Comparison of ENCODE assay signal across 10 mouse cellular contexts in the genomic region with DNA sequence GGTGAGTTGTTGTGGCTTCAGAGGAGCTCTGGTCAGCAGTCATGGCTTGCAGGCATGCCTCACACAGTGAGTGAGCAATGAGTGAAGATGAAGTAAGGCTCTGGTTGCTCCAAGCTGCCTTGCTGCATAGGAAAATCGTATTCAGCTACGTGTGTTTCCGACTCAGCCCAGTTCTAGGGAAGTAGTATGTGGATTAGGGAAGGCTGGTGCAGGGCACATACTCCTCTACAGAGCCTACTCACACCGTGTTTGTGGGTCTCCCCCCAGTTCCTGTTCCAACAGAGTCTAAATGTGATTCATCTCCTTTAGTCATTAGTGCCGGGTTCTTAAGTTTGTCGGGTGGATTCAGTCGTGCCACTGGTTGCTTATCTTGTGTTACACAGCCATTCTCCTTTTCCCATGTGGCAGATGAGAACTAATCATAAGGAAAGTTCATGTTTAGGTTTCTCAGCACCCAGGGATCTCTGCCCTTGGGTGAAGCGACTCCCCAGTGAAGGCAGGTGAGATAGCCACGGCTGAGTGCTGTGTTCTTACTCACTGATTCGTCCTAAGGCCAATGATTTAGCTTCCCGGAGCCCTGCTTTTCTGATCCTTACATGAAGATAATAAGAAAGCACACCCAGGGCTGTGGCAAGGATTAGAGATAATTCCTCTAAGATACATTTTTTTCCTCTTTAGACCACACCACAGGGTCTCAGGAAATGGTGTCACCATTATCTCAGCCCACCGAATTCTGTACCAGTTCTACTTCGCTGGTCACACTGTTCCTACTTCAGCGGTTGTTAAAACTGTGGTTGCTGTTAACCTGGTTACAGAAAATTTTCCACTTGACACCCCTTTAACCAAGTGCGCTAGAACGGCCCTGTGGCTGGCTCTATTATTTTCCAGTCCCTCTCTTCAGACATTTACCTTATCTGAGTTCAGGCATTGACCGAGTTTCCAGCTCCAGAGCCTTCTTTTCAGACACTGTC.
A peak's percentile ranks its signal among the peaks of the same experiment; 100 is the strongest.
DNase-seq lines count a peak whose midpoint lies in the region; ATAC-seq and TF ChIP-seq lines count a peak whose summit lies in the region.
"Had no signal": no experiment of that assay in that cellular context is flagged by ENCODE, and none has a peak within 500 bp of the region (broad histone marks: within the 10 kb centered on the region; RNA-seq: fewer than 3 reads in every experiment).

No protein-coding gene starts in this region.

- no peaks in the 10 kb centered on the region for H3K9me3 ChIP-seq in kidney, embryonic 16.5 days (ENCODE audit: low read length)
- no peaks in the 10 kb centered on the region for H3K9me3 ChIP-seq in CH12.LX (replicated peaks; ENCODE audit: low read length)
- H3K9me3 ChIP-seq in embryonic facial prominence, embryonic 15.5 days (replicated peaks): no peaks in the 10 kb centered on the region

- TF ChIP-seq POLR2A in CH12.LX (IDR thresholded peaks at IDR 0.05; ENCODE audit: low read depth, low read length): no peak

- 0 out of 2 replicates have a peak overlapping the region, but pooled peaks have one; percentile 33 for H3K9ac ChIP-seq in kidney, embryonic 16.5 days (replicated peaks; ENCODE audit: low read length)
- peak overlapping the region; percentile 16; the same call in 1 of the 2 replicates for H3K9ac ChIP-seq in CH12.LX (ENCODE audit: insufficient read depth, low read depth)
- H3K9ac ChIP-seq in embryonic facial prominence, embryonic 15.5 days: no peak overlapping the region

- ATAC-seq in kidney, embryonic 16.5 days (ENCODE audit: low FRiP score, low TSS enrichment): peak; percentile 32
- ATAC-seq in embryonic facial prominence, embryonic 15.5 days (ENCODE audit: insufficient number of reproducible peaks, low FRiP score, low TSS enrichment, low read depth): no peak
- peak; percentile 32 for ATAC-seq in monocyte, adult 5-6 weeks (replicated peaks; ENCODE audit: insufficient number of reproducible peaks, low FRiP score, low TSS enrichment, poor library complexity, severe bottlenecking)
- ATAC-seq: midbrain, embryonic 16.5 days had no signal

- WGBS in kidney, embryonic 16.5 days: 39% methylated on average over 17 of the region's 17 CpGs
- WGBS in embryonic facial prominence, embryonic 15.5 days: 65% methylated on average over 17 of the region's 17 CpGs

- no peak; the same call in 1 of the 2 replicates for TF ChIP-seq RAD21 in CH12.LX (IDR thresholded peaks at IDR 0.05; ENCODE audit: low read depth, low read length)

- in situ Hi-C loops in CH12.LX (cut with MboI; ENCODE audit: low pct_ligation_motif_present, low pct_unique_long_range_greater_than_20kb, low sequenced_read_pairs): loop anchor here (25.0 kb wide), 1 partner anchor 227 kb away; no protein-coding TSS in a partner anchor

- no peaks in the 10 kb centered on the region for H3K27me3 ChIP-seq in kidney, embryonic 16.5 days (ENCODE audit: insufficient read depth, low read length)
- H3K27me3 ChIP-seq in CH12.LX (replicated peaks): no peaks in the 10 kb centered on the region
- H3K27me3 ChIP-seq in embryonic facial prominence, embryonic 15.5 days: no peaks in the 10 kb centered on the region

- H3K4me1 ChIP-seq in kidney, embryonic 16.5 days (ENCODE audit: insufficient read depth, low read length): peaks cover 75% of the 10 kb centered on the region
- peaks cover 6 to 83% of the 10 kb centered on the region in 2 experiments for H3K4me1 ChIP-seq in CH12.LX (ENCODE audit: control insufficient read depth in 1 of 2, insufficient read depth in 2 of 2)
- peaks cover 62% of the 10 kb centered on the region for H3K4me1 ChIP-seq in embryonic facial prominence, embryonic 15.5 days

- H3K36me3 ChIP-seq in kidney, embryonic 16.5 days (ENCODE audit: insufficient read depth, low read length): no peaks in the 10 kb centered on the region
- H3K36me3 ChIP-seq in CH12.LX (replicated peaks in 1 of 2; ENCODE audit: control insufficient read depth in 1 of 2, insufficient read depth in 1 of 2, low read length in 1 of 2): peaks cover 0 to 50% of the 10 kb centered on the region in 2 experiments
- H3K36me3 ChIP-seq in embryonic facial prominence, embryonic 15.5 days: no peaks in the 10 kb centered on the region

- peak overlapping the region; percentile 76 for H3K27ac ChIP-seq in kidney, embryonic 16.5 days (ENCODE audit: low read length)
- no peak overlapping the region; the same call in 1 of the 2 replicates for H3K27ac ChIP-seq in CH12.LX (ENCODE audit: insufficient read depth, low read depth)
- H3K27ac ChIP-seq in embryonic facial prominence, embryonic 15.5 days (replicated peaks): peak overlapping the region; percentile 63
- H3K27ac ChIP-seq: left cerebral cortex, adult 2 months had no signal

- dilution Hi-C loops in CH12.LX (cut with MboI; ENCODE audit: extremely low pct_ligation_motif_present, extremely low pct_unique_long_range_greater_than_20kb, low sequenced_read_pairs): no loop called here

- peak; percentile 72 for TF ChIP-seq EP300 in CH12.LX (IDR thresholded peaks at IDR 0.05; ENCODE audit: low read length)

- H3K4me3 ChIP-seq in kidney, embryonic 16.5 days (ENCODE audit: low read length): no peak overlapping the region
- H3K4me3 ChIP-seq in CH12.LX (replicated peaks in 1 of 3; ENCODE audit: low read depth in 2 of 3, low read length in 2 of 3, poor library complexity in 1 of 3): peak overlapping the region in 2 of 3 experiments; percentile 15 to 30
- no peak overlapping the region for H3K4me3 ChIP-seq in embryonic facial prominence, embryonic 15.5 days (replicated peaks)
- H3K4me3 ChIP-seq: left cerebral cortex, adult 2 months had no signal

- no peak for TF ChIP-seq CTCF in CH12.LX (conservative IDR thresholded peaks at IDR 0.05 in 1 of 2, IDR thresholded peaks at IDR 0.05 in 1 of 2; ENCODE audit: low read depth in 2 of 2, low read length in 2 of 2)

- peak overlapping the region; percentile 32; the same call in 1 of the 2 replicates for H3K4me2 ChIP-seq in kidney, embryonic 16.5 days (replicated peaks; ENCODE audit: low read depth, low read length)
- H3K4me2 ChIP-seq in CH12.LX (ENCODE audit: insufficient read depth, low read depth, poor library complexity, severe bottlenecking): peak overlapping the region; percentile 69
- H3K4me2 ChIP-seq in embryonic facial prominence, embryonic 15.5 days (replicated peaks): no peak overlapping the region

- no peaks in the 10 kb centered on the region for H3K79me2 ChIP-seq in CH12.LX (replicated peaks; ENCODE audit: control insufficient read depth, extremely low read depth, insufficient read depth, poor library complexity, severe bottlenecking)

- DNase-seq in kidney, postnatal 10 days: no peak
- peak; percentile 54 for DNase-seq in CH12.LX (ENCODE audit: extremely low read depth)
- DNase-seq in cerebellum, adult 9-10 months: no peak
- no peak for DNase-seq in embryo, embryonic 10.5 days (ENCODE audit: low spot score)
- DNase-seq in urinary bladder, adult 18-20 months (ENCODE audit: low spot score in 2 of 2): no peak

TF ChIP-seq in CH12.LX, 34 proteins besides CTCF, POLR2A, EP300 and RAD21:
- TF ChIP-seq CHD2 (IDR thresholded peaks at IDR 0.05; ENCODE audit: low read length) (no peak), MXI1 (IDR thresholded peaks at IDR 0.05; ENCODE audit: low read depth, low read length) (0 out of 2 replicates have a peak, but pooled peaks have one; percentile 28), ETS1 (conservative IDR thresholded peaks at IDR 0.05; ENCODE audit: low read depth, low read length) (peak; percentile 26; the same call in 1 of the 2 replicates), MEF2A (IDR thresholded peaks at IDR 0.05; ENCODE audit: borderline replicate concordance, low read depth, low read length) (0 out of 2 replicates have a peak, but pooled peaks have one; percentile 13), E2F4 (IDR thresholded peaks at IDR 0.05; ENCODE audit: insufficient replicate concordance, low read depth, low read length) (no peak), NELFE (IDR thresholded peaks at IDR 0.05; ENCODE audit: low read depth, low read length) (peak; percentile 22; the same call in 1 of the 2 replicates), MAX (IDR thresholded peaks at IDR 0.05; ENCODE audit: low read length) (peak; percentile 52; the same call in 1 of the 2 replicates), CHD1 (IDR thresholded peaks at IDR 0.05; ENCODE audit: low read depth, low read length) (no peak), JUND (conservative IDR thresholded peaks at IDR 0.05; ENCODE audit: low read depth, low read length) (0 out of 2 replicates have a peak, but pooled peaks have one; percentile 29), ELF1 (IDR thresholded peaks at IDR 0.05; ENCODE audit: low read depth, low read length) (0 out of 2 replicates have a peak, but pooled peaks have one; percentile 23), SIN3A (IDR thresholded peaks at IDR 0.05; ENCODE audit: low read length) (0 out of 2 replicates have a peak, but pooled peaks have one; percentile 4)

Comparison
In these comparisons a context has a peak if more than half of its experiments do, and no peak if none do; other contexts are left out.
1. H3K4me3 ChIP-seq: peak in CH12.LX (2 of 3); none in kidney, embryonic 16.5 days (single experiment) and embryonic facial prominence, embryonic 15.5 days (single experiment).